Mouse (Mus musculus): Measurements from ENCODE around the gene Prkca. TPM values are rescaled to one million over a fixed set of nuclear protein-coding genes. Genes with fewer than 3 reads are reported as not detected.

The Prkca gene
- polyA plus RNA-seq, 2 experiments, result 2.5 to 3.8 TPM

- Histone ChIP-seq H3K4me3 (ENCODE audit: insufficient read depth in 1 of 2, low read depth in 2 of 2, low read length in 2 of 2) (no peak overlapping the region), H3K27ac (no peak overlapping the region), H3K4me2 (ENCODE audit: low read depth) (no peak overlapping the region), H3K27me3 (ENCODE audit: control insufficient read depth, insufficient read depth, low read length) (no peaks in the 10 kb centered on the region), H3K36me3 (replicated peaks; ENCODE audit: control insufficient read depth, insufficient read depth, low read depth) (no peaks in the 10 kb centered on the region), H3K9me3 (ENCODE audit: control insufficient read depth, low read length) (no peaks in the 10 kb centered on the region), H3K9ac (replicated peaks) (no peak overlapping the region), H3K4me1 (replicated peaks; ENCODE audit: control insufficient read depth in 2 of 2, insufficient read depth in 2 of 2, low read length in 1 of 2) (peaks cover 7 to 30% of the 10 kb centered on the region in 2 experiments; a peak in 3 of 4 replicates)
- 72% methylated on average over 5 of the region's 5 CpGs for WGBS (ENCODE audit: insufficient replicate concordance)
- TF ChIP-seq CTCF (IDR thresholded peaks at IDR 0.05; ENCODE audit: low read depth), result no peak
- no peak for TF ChIP-seq EP300 (IDR thresholded peaks at IDR 0.05; ENCODE audit: low read depth)
- ATAC-seq (ENCODE audit: insufficient read depth) (no peak), DNase-seq (ENCODE audit: low read depth in 3 of 3, low spot score in 3 of 3) (no peak)
Observed at GRCm38 (mm10) chr11:108254681-108255080, 89.0 kb downstream of the Prkca start.

DNA sequence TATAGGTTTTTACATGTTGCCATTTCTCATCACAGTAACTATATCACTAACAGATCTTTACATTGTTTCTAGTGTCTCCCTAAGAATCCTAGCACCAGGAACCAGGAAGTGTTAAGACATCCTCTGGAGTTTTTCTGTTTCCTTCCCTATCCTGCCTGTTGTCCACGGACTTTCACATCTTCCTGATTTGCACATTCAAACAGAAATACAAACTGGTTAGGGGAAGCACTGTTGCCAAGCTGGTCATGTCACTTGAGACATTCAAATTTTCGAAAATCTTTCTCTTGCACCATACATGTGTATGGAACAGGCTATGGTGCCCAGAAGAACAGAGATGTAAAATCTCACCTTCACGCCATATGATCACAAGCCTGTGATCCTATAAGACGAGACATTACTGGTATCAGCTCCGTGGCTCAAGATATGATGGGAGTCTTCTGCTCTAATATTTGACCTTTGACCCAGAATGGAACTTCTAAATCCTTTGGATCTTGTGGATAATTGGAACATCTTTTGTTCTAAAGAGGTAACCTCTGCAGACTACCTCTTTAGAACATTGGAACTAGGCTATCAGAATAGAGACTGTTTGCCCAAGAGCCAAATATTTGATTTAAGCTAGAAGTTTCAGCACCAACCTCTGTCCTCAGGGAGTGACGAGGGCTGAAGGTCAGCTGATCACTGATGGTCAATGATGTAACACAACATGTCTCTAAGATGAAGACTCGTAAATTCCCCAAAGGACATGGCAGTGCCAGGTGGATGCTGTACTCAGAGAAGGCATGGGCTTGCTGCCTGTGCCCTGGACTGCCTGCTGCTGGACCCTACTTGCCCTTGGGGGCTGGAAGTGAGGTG, 91.6 kb downstream of the Prkca start:
- WGBS (ENCODE audit: insufficient replicate concordance), result 51% methylated on average over 7 of the region's 7 CpGs
- ATAC-seq (ENCODE audit: insufficient read depth) (no peak), DNase-seq (ENCODE audit: low read depth in 3 of 3, low spot score in 3 of 3) (no peak)
- no peak for TF ChIP-seq EP300 (IDR thresholded peaks at IDR 0.05; ENCODE audit: low read depth)
- TF ChIP-seq CTCF (IDR thresholded peaks at IDR 0.05; ENCODE audit: low read depth), result no peak
- Histone ChIP-seq H3K9ac (replicated peaks) (no peak overlapping the region), H3K4me2 (ENCODE audit: low read depth) (no peak overlapping the region), H3K4me3 (ENCODE audit: insufficient read depth in 1 of 2, low read depth in 2 of 2, low read length in 2 of 2) (no peak overlapping the region), H3K27ac (no peak overlapping the region), H3K27me3 (ENCODE audit: control insufficient read depth, insufficient read depth, low read length) (no peaks in the 10 kb centered on the region), H3K36me3 (replicated peaks; ENCODE audit: control insufficient read depth, insufficient read depth, low read depth) (no peaks in the 10 kb centered on the region), H3K4me1 (replicated peaks; ENCODE audit: control insufficient read depth in 2 of 2, insufficient read depth in 2 of 2, low read length in 1 of 2) (peaks cover 18 to 47% of the 10 kb centered on the region in 2 experiments), H3K9me3 (ENCODE audit: control insufficient read depth, low read length) (no peaks in the 10 kb centered on the region)

GRCm38 (mm10) chr11:108250829-108251637, 92.7 kb downstream of the Prkca start:
- no peak for DNase-seq (ENCODE audit: low read depth in 3 of 3, low spot score in 3 of 3)
- Histone ChIP-seq H3K9ac (replicated peaks) (no peak overlapping the region), H3K27me3 (ENCODE audit: control insufficient read depth, insufficient read depth, low read length) (no peaks in the 10 kb centered on the region), H3K4me3 (ENCODE audit: insufficient read depth in 1 of 2, low read depth in 2 of 2, low read length in 2 of 2) (no peak overlapping the region), H3K4me1 (replicated peaks; ENCODE audit: control insufficient read depth in 2 of 2, insufficient read depth in 2 of 2, low read length in 1 of 2) (peaks cover 21 to 55% of the 10 kb centered on the region in 2 experiments), H3K9me3 (ENCODE audit: control insufficient read depth, low read length) (no peaks in the 10 kb centered on the region), H3K36me3 (replicated peaks; ENCODE audit: control insufficient read depth, insufficient read depth, low read depth) (no peaks in the 10 kb centered on the region), H3K4me2 (ENCODE audit: low read depth) (no peak overlapping the region), H3K27ac (no peak overlapping the region)
- ATAC-seq (ENCODE audit: insufficient read depth), result no peak
- TF ChIP-seq CTCF (IDR thresholded peaks at IDR 0.05; ENCODE audit: low read depth) (no peak), EP300 (IDR thresholded peaks at IDR 0.05; ENCODE audit: low read depth) (no peak)
- WGBS (ENCODE audit: insufficient replicate concordance), result 25% methylated on average over 13 of the region's 13 CpGs

- TF ChIP-seq CTCF (IDR thresholded peaks at IDR 0.05; ENCODE audit: low read depth) (no peak), EP300 (IDR thresholded peaks at IDR 0.05; ENCODE audit: low read depth) (no peak)
- Histone ChIP-seq H3K4me2 (ENCODE audit: low read depth) (no peak overlapping the region), H3K27me3 (ENCODE audit: control insufficient read depth, insufficient read depth, low read length) (no peaks in the 10 kb centered on the region), H3K36me3 (replicated peaks; ENCODE audit: control insufficient read depth, insufficient read depth, low read depth) (no peaks in the 10 kb centered on the region), H3K9ac (replicated peaks) (no peak overlapping the region), H3K27ac (no peak overlapping the region), H3K9me3 (ENCODE audit: control insufficient read depth, low read length) (no peaks in the 10 kb centered on the region), H3K4me3 (ENCODE audit: insufficient read depth in 1 of 2, low read depth in 2 of 2, low read length in 2 of 2) (no peak overlapping the region), H3K4me1 (replicated peaks; ENCODE audit: control insufficient read depth in 2 of 2, insufficient read depth in 2 of 2, low read length in 1 of 2) (peaks cover 21 to 59% of the 10 kb centered on the region in 2 experiments)
- 38% methylated on average over 1 of the region's 1 CpGs for WGBS (ENCODE audit: insufficient replicate concordance)
- ATAC-seq (ENCODE audit: insufficient read depth) (no peak), DNase-seq (ENCODE audit: low read depth in 3 of 3, low spot score in 3 of 3) (no peak)
Observed at GRCm38 (mm10) chr11:108250146-108250635, 93.5 kb downstream of the Prkca start.

DNA sequence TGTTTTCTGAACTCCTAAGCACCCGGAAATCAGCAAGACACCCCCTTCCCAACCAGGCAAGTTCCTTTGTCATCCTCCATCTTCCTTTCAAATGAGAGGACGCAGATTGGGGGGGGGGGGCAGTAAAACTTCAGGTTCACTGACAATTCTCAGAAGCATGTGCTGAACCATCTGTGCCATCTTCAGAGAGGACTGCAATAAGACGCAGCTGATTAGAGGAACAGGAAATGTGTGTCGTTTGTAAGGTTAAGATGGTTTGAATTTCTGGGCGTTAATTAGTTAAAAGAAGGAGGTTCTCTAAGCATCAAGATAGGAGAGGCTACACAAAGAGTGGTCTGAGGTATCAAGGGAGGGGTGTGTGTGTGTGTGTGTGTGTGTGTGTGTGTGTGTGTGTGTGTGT, 94.2 kb downstream of the Prkca start:
- no peaks in the 10 kb centered on the region for H3K9me3 ChIP-seq (ENCODE audit: control insufficient read depth, low read length)
- H3K9ac ChIP-seq (replicated peaks), result no peak overlapping the region
- no peaks in the 10 kb centered on the region for H3K36me3 ChIP-seq (replicated peaks; ENCODE audit: control insufficient read depth, insufficient read depth, low read depth)
- no peaks in the 10 kb centered on the region for H3K27me3 ChIP-seq (ENCODE audit: control insufficient read depth, insufficient read depth, low read length)
- ATAC-seq (ENCODE audit: insufficient read depth) (no peak), DNase-seq (ENCODE audit: low read depth in 3 of 3, low spot score in 3 of 3) (no peak)
- WGBS (ENCODE audit: insufficient replicate concordance), result 8% methylated on average over 5 of the region's 5 CpGs
- TF ChIP-seq EP300 (IDR thresholded peaks at IDR 0.05; ENCODE audit: low read depth) (no peak), CTCF (IDR thresholded peaks at IDR 0.05; ENCODE audit: low read depth) (no peak)
- no peak overlapping the region for H3K4me2 ChIP-seq (ENCODE audit: low read depth)
- no peak overlapping the region for H3K27ac ChIP-seq
- peaks cover 21 to 59% of the 10 kb centered on the region in 2 experiments for H3K4me1 ChIP-seq (replicated peaks; ENCODE audit: control insufficient read depth in 2 of 2, insufficient read depth in 2 of 2, low read length in 1 of 2)
- no peak overlapping the region for H3K4me3 ChIP-seq (ENCODE audit: insufficient read depth in 1 of 2, low read depth in 2 of 2, low read length in 2 of 2)
